Mouse (Mus musculus) cortical plate, adult 2 months (tissue): ENCODE measurements around the gene Pde4c. TPM values are rescaled to one million over a fixed set of nuclear protein-coding genes. Genes with fewer than 3 reads are reported as not detected.

Experiments used
- H3K27ac ChIP-seq: fragments of 200-500 bp; 2 replicates; pipeline ENCODE4 v1.5.1; 2012; ENCODE audit warnings: low read length, control low read depth, inconsistent platforms; ENCODE audit not compliant: insufficient read depth
- H3K4me1 ChIP-seq: fragments of 200-500 bp; 2 replicates; pipeline ENCODE4 v1.6.1; 2011; ENCODE audit warnings: low read length; ENCODE audit not compliant: control insufficient read depth, insufficient read depth
- H3K4me3 ChIP-seq: fragments of 200-500 bp; 2 replicates; pipeline ENCODE4 v1.5.1; 2011; ENCODE audit warnings: mild to moderate bottlenecking, low read length, control low read depth; ENCODE audit not compliant: insufficient read depth
- CTCF ChIP-seq: fragments of 200-500 bp; IDR thresholded peaks from 2 replicates; pipeline ENCODE4 v1.5.1; 2011; ENCODE audit warnings: mild to moderate bottlenecking, control low read depth, low read length; ENCODE audit not compliant: insufficient read depth; ENCODE audit errors: extremely low read depth
- POLR2A ChIP-seq: fragments of 200-500 bp; IDR thresholded peaks from 2 replicates; pipeline ENCODE4 v1.6.1; 2011; ENCODE audit warnings: mild to moderate bottlenecking, low read length, control low read depth; ENCODE audit not compliant: insufficient read depth; ENCODE audit errors: extremely low read depth
- polyA plus RNA-seq: library from polyadenylated mRNA; depleted of rRNA; stranded (reverse); fragments of >200 nt; gene quantifications from 2 replicates; pipeline ENCODE4 v1.2.3, GENCODE M21; 2012

The Pde4c gene
- polyA plus RNA-seq, 1 experiment, result 4.8 TPM

DNA sequence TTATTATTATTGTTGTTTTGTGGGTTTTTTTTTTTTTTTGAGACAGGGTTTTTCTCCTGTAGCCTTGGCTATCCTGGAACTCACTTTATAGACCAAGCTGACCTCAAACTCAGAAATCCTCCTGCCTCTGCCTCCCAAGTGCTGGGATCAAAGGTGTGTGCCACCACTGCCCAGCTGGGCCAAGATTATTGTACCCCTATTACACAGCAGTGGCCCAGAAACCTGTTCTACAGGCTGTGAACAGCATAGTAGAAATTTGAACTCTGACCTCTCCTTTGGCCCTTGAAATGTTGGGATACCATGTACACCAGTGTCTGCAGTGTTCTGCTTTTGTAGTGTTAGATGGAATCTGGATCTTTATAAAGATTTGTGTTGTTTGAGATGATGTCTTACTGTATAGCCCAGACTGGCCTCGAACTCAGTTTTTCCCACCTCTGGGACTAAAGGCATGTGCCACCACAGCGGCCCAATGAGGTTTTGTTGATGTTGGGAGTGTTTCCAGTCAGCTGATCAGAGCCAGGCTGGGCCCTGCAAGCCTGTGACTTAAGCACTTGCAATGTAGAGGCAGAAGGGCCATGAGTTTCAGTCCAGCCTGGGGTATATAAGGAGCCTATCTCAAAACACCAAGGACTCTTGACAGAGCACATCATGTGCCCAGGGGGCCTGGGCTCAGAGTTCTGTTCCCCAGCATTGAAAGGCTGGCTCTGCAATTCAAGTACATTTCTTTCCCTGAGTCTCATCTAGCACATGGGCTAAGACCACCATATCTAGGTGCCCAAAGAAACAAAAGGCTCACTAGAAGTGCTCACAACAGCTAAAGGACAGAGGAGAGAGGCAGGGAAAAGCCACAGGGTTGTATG, 21.3 kb upstream of the Pde4c start:
- TF ChIP-seq CTCF (no peak), POLR2A (no peak)
- H3K27ac ChIP-seq, result no peak overlapping the region
- no peak overlapping the region for H3K4me3 ChIP-seq
- peaks cover 2% of the 10 kb centered on the region; the same call in 1 of the 2 replicates for H3K4me1 ChIP-seq

DNA sequence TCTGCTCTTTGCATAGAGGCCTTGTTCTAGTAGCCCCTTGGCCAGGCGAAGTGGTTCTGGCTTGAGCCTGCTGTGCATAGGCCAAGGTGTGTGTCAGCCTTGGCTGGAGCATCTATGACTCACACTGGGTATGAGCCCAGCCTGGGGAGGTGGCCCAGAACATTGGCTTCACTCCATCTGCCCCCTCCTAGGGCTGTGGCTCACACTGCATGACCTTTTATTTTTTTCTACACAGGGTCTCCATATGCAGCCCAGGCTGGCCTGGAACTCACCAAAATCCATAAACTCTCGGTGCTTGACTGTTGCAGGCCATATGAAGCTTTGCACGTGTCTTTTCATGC, 20.7 kb upstream of the Pde4c start:
- H3K4me3 ChIP-seq, result no peak overlapping the region
- peaks cover 2% of the 10 kb centered on the region; the same call in 1 of the 2 replicates for H3K4me1 ChIP-seq
- no peak overlapping the region for H3K27ac ChIP-seq
- TF ChIP-seq POLR2A (no peak; the same call in 1 of the 2 replicates), CTCF (no peak)

DNA sequence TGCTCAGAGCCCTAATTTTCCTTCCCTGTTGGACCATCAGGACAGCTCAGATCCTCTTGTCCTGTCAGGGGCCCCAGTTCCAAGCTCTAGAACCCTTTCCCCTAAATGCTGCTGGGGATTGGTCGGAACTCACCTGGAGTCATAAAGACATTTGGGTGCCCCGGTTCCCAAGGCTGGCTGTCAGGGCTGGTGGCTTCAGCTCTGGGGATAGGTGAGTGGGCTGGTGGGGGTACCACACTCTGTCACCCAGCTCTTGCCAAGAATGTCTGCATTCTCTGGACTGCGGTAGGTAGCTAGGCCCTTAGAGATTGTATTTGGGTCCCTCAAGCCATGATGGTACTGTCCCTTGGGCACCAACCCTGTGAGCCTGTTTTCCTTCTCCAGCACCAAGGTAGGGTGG, 20.2 kb upstream of the Pde4c start, which contains the start of gene Iqcn:
TSS of gene Iqcn (plus strand) at position 171 of the 400 bp plus-strand sequence.
- H3K4me1 ChIP-seq, result peaks cover 2% of the 10 kb centered on the region; the same call in 1 of the 2 replicates
- H3K27ac ChIP-seq, result no peak within 1 kb of the TSS
- no peak within 1 kb of the TSS for H3K4me3 ChIP-seq

DNA sequence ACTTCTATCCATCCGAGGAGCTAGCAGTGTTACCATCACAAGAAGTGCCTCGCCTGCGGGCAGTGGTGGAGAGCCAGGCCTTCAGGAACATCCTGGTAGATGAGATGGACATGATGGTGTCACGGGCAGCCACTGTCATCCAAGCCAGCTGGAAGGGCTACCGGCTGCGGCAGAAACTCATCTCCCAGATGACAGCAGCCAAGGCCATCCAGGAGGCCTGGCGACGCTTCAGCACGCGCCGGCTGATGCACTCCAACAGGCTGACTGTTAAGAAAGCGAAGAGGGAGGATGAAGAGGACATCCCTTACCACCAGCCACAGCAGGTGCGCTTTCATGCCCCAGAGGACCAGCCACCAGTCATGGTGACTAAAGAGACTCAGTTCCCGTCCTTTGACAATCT, 15.2 kb upstream of the Pde4c start:
- no peak overlapping the region for H3K27ac ChIP-seq
- TF ChIP-seq POLR2A, result no peak
- TF ChIP-seq CTCF, result no peak
- no peak overlapping the region for H3K4me3 ChIP-seq
- no peaks in the 10 kb centered on the region for H3K4me1 ChIP-seq

More for the DNA sequence above, 20.2 kb upstream of the Pde4c start, which contains the start of gene Iqcn:
- no peak for TF ChIP-seq POLR2A
- TF ChIP-seq CTCF, result no peak

DNA sequence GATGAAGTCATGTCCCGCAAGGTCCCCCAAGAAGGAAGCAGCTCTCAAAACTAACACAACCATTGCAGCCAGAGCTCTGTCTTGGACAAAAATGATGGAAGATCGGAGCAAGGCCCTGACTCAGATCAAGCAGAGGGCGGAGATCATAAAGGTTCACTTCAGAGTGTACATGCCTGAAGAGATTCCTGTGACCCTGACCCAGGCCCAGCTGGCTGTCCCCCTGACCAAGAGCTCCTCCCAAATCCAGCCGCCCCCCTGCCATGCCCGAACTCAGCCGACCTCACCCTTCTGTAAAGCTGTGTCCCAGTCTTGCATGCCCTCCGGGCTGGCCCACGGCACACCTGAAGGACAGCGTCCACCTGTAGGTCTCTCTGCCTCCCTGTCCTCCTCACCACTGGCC, 13.7 kb upstream of the Pde4c start:
- Histone ChIP-seq H3K4me3 (no peak overlapping the region), H3K4me1 (no peaks in the 10 kb centered on the region), H3K27ac (no peak overlapping the region)
- no peak for TF ChIP-seq CTCF
- no peak for TF ChIP-seq POLR2A

DNA sequence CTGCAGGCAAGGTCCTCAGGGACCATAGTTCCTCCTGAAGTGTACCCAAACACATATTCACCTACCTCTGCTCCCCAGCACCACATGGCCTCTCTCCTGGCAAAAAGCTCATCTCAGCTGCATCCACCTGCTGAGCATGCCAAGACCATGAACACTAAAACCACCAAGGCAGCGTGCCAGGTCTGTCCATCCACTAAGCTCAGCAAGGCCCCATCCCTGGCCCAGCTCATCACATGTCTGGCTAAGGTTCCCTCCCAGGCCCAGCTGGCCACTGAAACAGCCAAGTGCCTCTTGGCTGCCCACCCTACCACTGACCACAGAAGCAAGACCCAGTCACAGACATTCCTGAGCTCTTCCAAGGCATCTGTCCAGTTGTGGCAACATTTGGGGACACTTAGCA, 13.2 kb upstream of the Pde4c start:
- H3K27ac ChIP-seq, result no peak overlapping the region
- H3K4me3 ChIP-seq, result no peak overlapping the region
- no peaks in the 10 kb centered on the region for H3K4me1 ChIP-seq
- TF ChIP-seq POLR2A (no peak), CTCF (no peak)

DNA sequence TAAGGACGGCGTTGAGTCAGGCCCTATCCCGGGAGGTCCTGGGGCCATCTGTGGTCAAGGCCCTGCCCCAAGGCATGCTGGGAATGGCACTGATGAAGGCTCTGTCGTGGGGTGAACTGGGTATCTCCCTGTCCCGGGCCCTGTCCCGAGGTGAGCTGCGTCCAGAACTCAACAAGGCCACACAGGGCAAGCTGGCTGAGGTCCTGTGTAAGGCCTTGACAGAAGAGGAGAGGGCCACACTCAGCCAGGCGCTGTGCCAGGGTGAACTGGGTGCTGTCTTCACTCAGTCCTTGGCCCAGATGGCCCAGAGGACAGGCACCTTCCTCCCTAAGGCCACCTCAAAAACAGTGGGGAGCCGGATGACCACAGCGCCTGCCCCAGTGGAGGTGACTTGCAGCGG, 12.5 kb upstream of the Pde4c start:
- no peak overlapping the region for H3K4me3 ChIP-seq
- TF ChIP-seq POLR2A (no peak), CTCF (no peak)
- H3K27ac ChIP-seq, result no peak overlapping the region
- H3K4me1 ChIP-seq, result no peaks in the 10 kb centered on the region

DNA sequence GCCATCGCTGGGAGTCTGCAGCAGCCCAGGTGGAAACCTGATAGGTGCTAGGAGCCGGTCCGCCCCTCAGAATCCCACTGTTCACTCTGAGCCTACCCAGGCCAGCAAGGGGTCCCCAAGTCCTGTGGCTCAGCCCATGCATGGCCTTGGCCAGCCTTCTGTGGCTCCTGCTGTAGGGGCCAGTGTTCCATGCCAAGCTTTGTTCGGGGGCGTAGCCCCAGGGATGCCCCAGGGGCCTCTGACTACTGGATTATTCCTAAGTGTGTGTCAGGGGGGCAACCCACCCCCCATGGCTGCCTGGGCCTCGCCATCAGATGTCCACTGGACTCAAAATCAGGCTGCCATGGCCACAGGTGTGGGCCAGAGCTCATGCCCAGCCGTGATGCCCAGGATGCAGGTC, 9.5 kb upstream of the Pde4c start:
- no peak overlapping the region for H3K4me3 ChIP-seq
- TF ChIP-seq POLR2A (no peak), CTCF (no peak)
- H3K4me1 ChIP-seq, result no peaks in the 10 kb centered on the region
- H3K27ac ChIP-seq, result no peak overlapping the region

DNA sequence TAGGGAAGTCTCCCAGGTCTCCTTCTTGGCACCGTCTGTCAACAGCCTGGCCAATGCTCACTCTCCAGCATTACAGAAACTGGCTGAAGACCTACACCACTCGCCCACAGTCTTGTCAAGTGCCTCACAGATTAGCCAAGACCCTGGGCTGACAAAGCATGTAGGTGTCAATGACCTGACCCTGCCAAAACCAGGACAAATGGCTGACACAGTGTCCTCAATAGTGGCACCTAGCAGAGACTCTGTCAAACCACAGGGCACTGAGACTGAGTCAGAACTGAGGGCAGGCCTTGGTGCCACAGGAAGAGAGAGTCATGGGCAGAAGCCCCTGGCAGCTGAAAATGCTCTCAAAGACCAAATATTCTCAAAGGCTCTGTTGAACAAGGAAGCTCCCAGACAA, 8.4 kb upstream of the Pde4c start:
- Histone ChIP-seq H3K4me1 (no peaks in the 10 kb centered on the region), H3K27ac (no peak overlapping the region), H3K4me3 (no peak overlapping the region)
- no peak for TF ChIP-seq POLR2A
- no peak for TF ChIP-seq CTCF

DNA sequence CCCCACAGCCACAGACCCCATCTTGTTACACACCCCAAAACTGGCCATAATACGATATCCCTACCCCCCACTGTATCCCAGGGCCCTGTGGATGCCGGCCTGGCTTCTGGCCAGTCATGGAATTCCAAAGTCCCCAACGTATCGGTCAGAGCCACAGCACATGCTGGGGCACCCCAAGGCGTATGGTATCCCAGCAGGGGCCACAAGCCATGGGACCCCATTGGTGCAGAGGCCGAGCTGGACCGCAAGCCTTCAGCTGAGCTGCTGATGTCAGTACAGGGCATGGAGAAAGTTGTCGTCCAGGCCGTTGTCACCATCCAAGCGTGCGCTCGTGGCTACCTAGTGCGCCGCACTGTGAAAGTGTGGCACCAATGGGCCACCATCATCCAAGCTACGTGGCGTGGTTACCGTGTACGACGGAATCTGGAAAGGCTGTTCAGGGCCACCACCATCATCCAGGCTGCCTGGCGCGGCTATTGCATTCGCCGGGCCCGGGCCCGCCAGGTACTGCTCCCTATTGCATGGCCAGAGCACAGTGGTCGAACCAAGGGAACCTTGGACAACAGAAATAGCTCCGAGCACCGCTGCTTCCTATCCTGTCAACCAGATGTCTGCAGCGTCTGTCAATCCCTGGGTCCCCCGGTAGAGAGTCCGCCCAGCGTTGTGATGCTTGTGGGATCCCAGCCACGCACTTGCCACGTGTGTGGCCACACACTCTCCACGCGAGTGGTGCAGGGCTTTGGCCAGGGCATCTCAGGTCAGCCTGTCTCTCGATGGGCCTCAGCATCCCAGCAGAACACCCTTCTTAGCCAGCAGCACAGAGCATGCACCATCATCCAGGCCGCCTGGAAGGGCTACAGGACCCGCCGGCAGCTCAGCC, 6.8 kb upstream of the Pde4c start:
- Histone ChIP-seq H3K27ac (no peak overlapping the region), H3K4me3 (no peak overlapping the region), H3K4me1 (no peaks in the 10 kb centered on the region)
- TF ChIP-seq CTCF (no peak), POLR2A (no peak)
